Mouse (Mus musculus): ENCODE measurements around the gene Cstf1.

DNA sequence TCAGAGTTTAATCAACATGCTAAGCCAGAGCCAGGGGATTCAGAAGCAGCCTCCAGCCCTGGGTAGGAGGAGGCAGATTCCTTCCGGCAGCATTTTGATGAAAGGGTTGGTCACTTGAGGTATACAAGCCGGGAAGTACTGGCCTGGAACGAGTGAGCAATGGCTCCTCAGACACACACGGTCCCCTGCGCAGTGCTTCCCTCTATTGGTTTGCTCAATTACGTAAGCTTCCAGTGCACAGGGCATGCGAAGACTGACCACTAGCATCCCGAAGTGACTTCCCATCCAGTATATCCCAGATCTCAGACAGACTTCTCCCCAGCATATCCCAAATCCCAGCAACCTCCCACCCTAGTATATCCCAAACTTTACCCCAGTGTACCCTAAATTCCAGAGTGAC lies 42.2 kb upstream of the Cstf1 start:
- no peak for TF ChIP-seq CTCF (IDR thresholded peaks at IDR 0.05; ENCODE audit: low read depth, low read length)
- TF ChIP-seq TAL1 (conservative IDR thresholded peaks at IDR 0.05; ENCODE audit: low read depth, low read length), result no peak
- no peak for TF ChIP-seq GATA1 (IDR thresholded peaks at IDR 0.05; ENCODE audit: borderline replicate concordance, low read length)
- no peak for TF ChIP-seq POLR2AphosphoS5 (IDR thresholded peaks at IDR 0.05; ENCODE audit: insufficient replicate concordance, low read depth, low read length)
